Mouse (Mus musculus) liver, postnatal 0 days (tissue): ENCODE data around the gene Atxn7l1.
A peak's percentile ranks its signal among the peaks of the same experiment; 100 is the strongest.

Source experiments
- CTCF ChIP-seq: sonication (generic); IDR thresholded peaks from 2 replicates; pipeline ENCODE4 v1.5.1; 2016; ENCODE audit warnings: antibody characterized with exemption, low read depth
- EP300 ChIP-seq: IDR thresholded peaks from 2 replicates; pipeline ENCODE4 v1.6.1; 2016; ENCODE audit warnings: antibody characterized with exemption, low read depth, mild to moderate bottlenecking

DNA sequence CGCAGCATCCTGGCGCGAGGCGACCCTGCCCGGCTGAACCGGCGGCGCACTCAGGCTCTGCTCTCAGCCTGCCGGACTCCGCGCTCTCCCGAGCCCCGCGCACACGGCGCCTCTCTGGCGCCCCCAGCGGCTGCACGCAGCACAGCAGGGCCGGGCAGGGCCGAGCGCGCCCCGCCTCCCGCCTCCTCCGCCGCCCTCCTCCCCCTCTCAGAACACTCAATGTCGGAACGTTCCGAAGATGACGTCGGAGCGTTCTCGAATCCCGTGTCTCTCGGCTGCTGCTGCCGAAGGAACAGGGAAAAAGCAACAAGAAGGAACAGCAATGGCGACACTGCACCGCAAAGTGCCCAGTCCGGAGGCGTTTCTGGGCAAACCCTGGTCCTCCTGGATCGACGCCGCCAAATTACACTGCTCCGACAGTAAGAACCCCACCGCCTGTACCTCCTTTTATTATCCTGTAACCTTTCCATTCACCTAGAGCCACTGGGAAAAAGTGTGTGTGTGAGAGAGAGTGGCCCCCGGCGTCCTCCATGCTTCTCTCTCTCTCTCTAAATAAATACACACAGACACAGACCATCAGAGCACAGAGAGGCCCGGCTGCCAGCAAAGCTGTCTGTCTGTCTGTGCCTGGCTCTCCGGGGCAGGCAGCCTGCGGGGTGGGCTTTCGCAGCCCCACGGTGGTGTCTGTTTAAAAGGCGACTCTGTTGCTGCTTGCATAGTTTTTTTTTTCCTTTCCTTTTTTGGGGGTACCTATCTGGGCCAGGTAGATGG is at the start of gene Atxn7l1:
- TF ChIP-seq CTCF (peak; percentile 90), EP300 (no peak)
